Mouse (Mus musculus): ENCODE measurements at regions not wholly inside any gene's neighbourhood (a gene's known extent, or its start where the extent isn't known, plus 50 kb on each side); places are given as distances from the start of the nearest gene placed in this dataset.

DNA sequence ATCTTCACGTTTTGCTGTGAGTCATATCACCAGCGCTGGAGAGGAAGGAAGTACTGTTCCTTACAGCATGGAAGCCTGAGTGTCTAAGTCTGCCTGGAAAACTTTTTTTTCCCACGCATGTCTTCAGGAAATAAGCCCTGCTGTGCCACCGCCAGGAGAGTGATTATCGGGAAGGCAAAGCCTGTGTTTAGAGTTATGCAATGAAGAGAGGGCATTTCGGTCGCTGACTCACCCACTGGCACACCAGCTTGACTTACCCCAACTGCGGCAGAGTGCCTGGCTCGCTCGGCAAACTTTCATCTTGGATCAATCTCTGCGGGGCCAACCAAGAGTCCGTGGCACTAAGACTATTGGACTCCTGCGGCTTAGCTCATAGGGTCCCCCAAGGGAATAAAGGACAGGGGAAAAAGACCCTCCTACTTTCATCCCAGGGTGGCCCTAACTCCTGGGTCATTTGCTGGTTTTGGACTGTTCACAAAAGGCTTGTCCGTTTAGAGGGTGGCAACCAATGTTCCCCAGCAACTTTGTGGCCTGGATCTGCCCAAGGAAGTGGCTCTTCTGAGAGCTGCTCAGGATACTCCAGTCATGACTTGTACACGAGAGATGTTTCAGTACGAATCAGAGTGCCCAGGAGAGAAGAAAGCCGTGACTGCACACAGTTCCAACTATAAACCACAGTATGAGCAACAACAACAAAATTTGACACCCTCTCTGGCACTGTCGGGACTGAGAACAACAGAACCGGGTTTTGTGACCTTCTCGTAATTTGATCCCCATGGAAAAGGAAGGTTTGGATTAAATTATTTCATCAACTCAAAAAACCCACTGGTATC is 248.3 kb downstream of the Zfp36l1 start:
- Histone ChIP-seq H3K4me2 (ENCODE audit: low read depth, low read length) (no peak overlapping the region), H3K27ac (ENCODE audit: low read length) (no peak overlapping the region), H3K27me3 (ENCODE audit: control insufficient read depth, insufficient read depth, low read depth, low read length) (no peaks in the 10 kb centered on the region), H3K36me3 (ENCODE audit: control insufficient read depth, insufficient read depth) (no peaks in the 10 kb centered on the region), H3K4me3 (ENCODE audit: low read depth, low read length) (no peak overlapping the region), H3K4me1 (ENCODE audit: control insufficient read depth, low read depth, low read length) (peaks cover 6% of the 10 kb centered on the region; the same call in 1 of the 2 replicates), H3K9me3 (replicated peaks; ENCODE audit: control insufficient read depth, low read length) (no peaks in the 10 kb centered on the region), H3K9ac (ENCODE audit: low read depth, low read length) (no peak overlapping the region)
- 59% methylated on average over 20 of the region's 20 CpGs for WGBS (ENCODE audit: insufficient replicate concordance)
- ATAC-seq (ENCODE audit: low read depth) = no peak

Data from liver, embryonic 16.5 days (tissue).